Mouse (Mus musculus) ovary, adult 10 weeks (tissue): Measurements from ENCODE around the gene Efcab2. TPM values are rescaled to one million over a fixed set of nuclear protein-coding genes. Genes with fewer than 3 reads are reported as not detected.

Experiments
- polyA plus RNA-seq: library from polyadenylated mRNA; stranded (reverse); fragments of 350-450 nt; fragmentation: Illumina TruSeq; extraction: RNeasy Lipid Tissue Mini Kit (QIAGEN cat#74804); gene quantifications from one replicate; pipeline ENCODE4 v1.2.3, GENCODE M21; 2014

The Efcab2 gene
- polyA plus RNA-seq = 17.8 TPM

GRCm38 (mm10) chr1:178405951-178406711, at the start of gene Efcab2:
Gene Efcab2, plus strand, starts transcription at chr1:178406085.

DNA sequence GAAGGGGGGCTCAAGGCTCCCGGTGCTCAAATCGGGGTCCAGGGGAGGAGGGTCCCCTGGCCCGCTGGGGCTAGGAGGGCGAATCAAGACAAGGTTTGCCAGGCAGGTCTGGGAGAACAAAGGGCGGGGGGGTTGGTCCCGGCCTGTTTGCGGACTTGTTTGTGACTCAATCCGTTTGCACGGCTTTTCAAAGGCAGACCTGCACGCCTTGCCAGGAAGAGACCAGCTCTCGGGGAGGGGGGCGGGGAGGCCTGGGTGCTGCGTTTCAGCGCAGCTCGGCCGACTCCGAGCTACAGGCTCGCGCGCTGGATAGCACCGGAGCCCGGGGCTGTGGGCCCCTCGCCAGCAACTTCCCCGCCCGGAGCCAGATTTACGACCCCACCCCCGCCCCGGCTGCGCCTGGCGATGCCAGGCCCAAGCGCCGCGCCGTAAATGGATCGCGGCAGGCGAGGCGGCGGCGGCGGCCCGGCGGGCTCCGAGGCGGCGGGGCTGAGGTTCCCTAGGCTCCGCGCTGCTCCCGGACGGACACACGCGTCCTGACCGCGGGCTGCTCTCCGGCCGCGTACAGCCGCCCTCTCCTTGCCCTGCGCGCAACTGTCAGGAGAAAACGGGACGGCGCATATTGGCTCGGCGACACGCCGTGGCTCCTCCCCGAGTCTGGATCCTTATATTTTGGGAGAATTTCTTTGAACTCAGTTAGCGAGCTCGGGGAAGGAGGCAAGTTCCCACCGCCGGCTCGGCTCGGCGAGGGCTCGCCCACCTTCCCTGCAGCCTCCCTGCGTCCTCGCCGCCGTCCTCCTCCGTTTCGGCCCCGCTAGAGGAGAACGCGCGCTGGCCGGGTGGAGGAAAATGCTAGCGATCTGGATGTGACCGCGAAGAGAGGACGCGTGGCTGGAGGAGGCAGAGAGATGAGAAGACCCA, 122.8 kb downstream of the Efcab2 start, which contains the start of gene Kif26b:
Kif26b (plus strand) TSS at position 695 of the 921 bp plus-strand sequence.

Other genes with a start within 250 kb of the Efcab2 start
- gene Desi2, start 218.7 kb upstream of the Efcab2 start, polyA plus RNA-seq = 74.7 TPM
- gene Cox20, start 87.0 kb upstream of the Efcab2 start, polyA plus RNA-seq = 442 TPM
- gene Hnrnpu, start 68.3 kb upstream of the Efcab2 start, polyA plus RNA-seq = 1,683 TPM
- gene Kif26b, start 123.0 kb downstream of the Efcab2 start, polyA plus RNA-seq = 2.0 TPM